Mouse (Mus musculus) Muller cell, postnatal 12 days (primary cell): Measurements from ENCODE around the gene Gm45799.
A peak's percentile ranks its signal among the peaks of the same experiment; 100 is the strongest.

Experiments
- DNase-seq: peaks from one replicate; pipeline ENCODE4 v3.0.0-alpha.2; 2015; ENCODE audit errors: inconsistent ontology term

Gm45799 gene

DNA sequence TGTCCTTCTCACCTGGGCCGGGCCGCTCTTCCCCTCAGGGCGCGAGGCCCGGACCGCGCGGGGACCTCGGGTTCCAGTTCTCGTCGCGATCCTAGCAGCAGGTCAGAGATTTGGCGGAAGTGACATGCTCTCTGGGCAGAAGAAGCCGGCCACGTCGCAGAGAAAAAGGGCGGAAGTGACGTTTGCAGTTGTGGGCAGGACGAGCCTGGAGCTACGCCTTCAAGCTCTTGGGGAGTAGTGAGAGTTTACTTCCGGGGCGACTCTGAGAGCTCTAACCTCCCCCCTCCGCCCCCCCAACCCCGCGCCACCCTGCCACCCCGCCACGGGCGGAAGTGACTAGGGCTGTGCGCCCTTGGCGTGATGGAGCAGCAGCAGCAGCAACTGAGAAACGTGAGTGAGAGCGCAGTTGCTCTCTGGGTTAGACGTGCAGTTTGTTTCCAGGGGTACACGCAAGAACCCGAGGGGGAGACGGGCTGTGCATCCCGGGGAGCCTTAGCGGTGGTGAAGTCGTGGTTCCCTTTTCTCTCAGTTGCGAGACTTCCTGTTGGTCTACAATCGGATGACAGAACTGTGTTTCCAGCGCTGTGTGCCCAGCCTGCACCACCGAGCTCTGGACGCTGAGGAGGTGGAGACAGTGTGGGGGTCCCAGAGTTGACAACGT is at the start of gene Gm45799, which contains the start of gene Arfip2:
Gm45799 (plus strand) TSS at position 320 of the 661 bp plus-strand sequence.
Arfip2 (minus strand) TSS at position 184 of the 661 bp plus-strand sequence.
- DNase-seq, result peak; percentile 95

GRCm38 (mm10) chr7:105602860-105603623 is 37.3 kb upstream of the Gm45799 start:
- DNase-seq, result peak; percentile 18

GRCm38 (mm10) chr7:105608467-105608866 is 31.9 kb upstream of the Gm45799 start:
- no peak for DNase-seq

DNA sequence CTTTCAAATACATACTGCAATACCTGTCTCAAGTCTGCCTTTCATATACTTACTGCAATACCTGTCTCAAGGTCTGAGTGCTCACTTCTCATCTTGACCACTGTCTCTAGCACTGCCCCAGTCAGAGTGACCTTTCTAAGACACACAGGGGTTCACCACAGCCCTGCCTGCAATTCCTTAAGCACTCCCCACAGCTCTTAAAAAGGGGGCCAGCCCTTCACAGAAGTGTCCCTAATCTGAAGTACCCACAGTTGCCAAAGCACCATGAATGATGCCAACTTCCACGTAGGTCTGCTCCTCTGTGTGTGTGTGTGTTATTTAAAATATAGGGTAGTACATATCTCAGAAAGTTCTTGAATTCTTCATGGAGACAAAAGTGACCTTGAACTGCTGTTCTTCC is 28.6 kb upstream of the Gm45799 start:
- DNase-seq, result no peak

DNA sequence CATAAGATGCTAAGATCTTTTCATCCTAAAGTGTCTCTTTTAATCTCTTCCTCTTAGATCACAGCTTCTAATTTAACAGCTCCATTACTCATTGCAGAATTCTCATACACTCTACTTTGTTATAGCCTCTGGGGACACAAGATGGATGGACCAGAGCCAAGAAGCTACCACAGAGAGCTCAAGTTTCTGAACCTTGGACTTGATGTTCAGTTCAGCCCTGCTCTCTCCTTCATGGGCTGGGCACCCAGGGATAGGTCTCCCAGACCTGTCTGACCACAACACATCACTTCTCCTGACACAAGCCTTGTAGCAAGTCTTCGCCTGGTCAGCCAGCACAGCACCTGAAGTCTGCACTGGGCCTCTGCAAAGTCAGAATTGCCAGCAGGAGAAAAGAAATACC is 26.0 kb upstream of the Gm45799 start:
- DNase-seq, result no peak

DNA sequence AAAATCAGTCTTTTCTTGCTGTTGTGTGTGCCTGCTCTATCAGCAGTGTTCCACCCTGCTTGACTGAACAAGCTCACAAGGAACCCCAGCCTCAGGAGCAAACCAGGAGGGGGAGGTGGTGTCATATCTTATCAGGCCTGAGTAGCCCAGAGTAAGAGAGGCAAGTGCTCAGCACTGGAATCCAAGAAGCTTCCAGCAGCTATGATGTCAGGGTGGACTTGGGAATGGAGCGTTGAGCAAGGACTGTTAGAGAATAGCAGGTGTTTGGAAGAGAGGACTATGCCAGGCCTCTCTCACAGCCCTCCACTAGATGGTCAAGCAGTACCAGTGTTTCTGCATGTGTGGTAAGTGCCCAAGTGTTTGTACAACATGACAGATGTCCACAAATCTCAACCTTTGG is 24.6 kb upstream of the Gm45799 start:
- no peak for DNase-seq

GRCm38 (mm10) chr7:105616561-105616960 is 23.8 kb upstream of the Gm45799 start:
- DNase-seq, result no peak

DNA sequence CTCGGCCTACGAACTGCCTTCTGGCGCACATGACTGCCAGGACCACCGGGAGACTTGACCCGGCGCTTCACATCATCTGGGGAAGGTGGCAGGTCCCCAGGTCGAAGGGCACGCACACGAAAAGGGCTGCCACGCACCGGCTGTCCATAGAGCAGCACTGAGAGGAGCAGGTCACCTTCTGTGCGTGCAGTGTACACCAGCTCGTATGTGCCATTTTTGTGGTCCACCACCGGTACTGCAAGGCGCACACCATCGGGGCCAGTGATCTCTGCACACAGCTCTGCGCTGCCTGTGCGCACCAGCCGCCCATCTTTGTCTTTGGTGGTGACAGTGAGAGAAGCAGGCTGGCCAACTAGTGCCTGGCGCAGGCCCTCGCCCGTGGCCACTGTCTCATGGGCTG is 22.5 kb upstream of the Gm45799 start:
- DNase-seq, result no peak

DNA sequence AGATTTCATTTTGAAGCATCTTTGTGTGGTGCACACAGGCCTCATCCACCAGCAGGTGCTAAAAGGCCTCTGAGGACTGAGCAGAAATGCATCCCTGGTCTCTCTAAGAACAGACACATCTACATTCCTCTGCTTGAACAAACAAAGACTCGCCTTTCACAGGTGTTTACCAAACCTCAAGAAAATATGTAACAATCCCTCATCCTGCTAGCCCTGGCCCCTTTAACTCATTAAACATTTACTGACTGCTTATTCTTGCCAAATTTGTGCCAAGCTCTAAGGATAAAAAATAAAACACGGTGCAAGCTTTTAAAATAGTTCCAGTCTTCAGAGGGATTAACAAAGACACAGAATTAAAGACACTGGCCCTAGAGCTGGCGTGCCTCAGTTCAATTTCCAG is 20.7 kb upstream of the Gm45799 start:
- no peak for DNase-seq

GRCm38 (mm10) chr7:105621053-105621452 is 19.3 kb upstream of the Gm45799 start:
- DNase-seq, result peak; percentile 77

DNA sequence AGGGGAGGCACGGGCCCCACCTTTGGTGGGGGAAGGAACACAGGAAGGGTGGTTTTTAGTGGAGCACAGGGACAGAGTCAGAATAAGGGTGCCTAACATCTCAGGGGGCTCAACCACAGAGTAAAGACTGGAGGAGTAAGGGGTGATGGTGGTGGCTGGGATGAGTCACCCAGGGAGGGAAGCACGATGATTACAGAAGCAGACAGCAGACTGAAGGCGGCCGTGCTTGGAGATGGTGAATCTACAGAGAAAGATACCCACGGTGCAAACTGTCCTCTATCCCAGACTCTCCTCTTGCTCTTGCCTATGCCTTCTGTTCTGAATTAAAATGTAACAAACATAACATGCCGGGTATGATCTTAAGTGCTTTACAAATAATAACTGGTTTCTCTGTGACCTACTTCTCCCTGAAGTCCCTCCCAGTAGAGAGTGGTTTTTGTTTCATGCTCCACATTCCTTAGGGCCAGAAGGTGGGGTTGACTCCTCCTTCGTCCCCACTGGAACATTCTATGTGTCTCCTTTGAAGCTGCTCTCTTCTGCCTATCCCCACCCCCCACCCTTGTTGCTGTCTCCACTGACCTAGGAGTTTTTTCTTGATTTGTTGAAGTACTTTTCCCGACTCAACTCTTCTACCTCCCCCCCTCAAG is 18.6 kb upstream of the Gm45799 start:
- DNase-seq, result peak; percentile 83

GRCm38 (mm10) chr7:105625397-105625796 is 15.0 kb upstream of the Gm45799 start:
- DNase-seq, result peak; percentile 22

- peak; percentile 44 for DNase-seq
These were observed 11.7 kb upstream of the Gm45799 start for GRCm38 (mm10) chr7:105628633-105629032.

GRCm38 (mm10) chr7:105632551-105632972 is 7.8 kb upstream of the Gm45799 start:
- DNase-seq, result peak; percentile 40

- DNase-seq, result peak; percentile 97
These were observed 7.1 kb upstream of the Gm45799 start, which contains the start of gene Trim3 for GRCm38 (mm10) chr7:105633127-105633800. Trim3 (minus strand) TSS chr7:105633571.

GRCm38 (mm10) chr7:105633801-105634135 is 6.6 kb upstream of the Gm45799 start:
- DNase-seq, result no peak

DNA sequence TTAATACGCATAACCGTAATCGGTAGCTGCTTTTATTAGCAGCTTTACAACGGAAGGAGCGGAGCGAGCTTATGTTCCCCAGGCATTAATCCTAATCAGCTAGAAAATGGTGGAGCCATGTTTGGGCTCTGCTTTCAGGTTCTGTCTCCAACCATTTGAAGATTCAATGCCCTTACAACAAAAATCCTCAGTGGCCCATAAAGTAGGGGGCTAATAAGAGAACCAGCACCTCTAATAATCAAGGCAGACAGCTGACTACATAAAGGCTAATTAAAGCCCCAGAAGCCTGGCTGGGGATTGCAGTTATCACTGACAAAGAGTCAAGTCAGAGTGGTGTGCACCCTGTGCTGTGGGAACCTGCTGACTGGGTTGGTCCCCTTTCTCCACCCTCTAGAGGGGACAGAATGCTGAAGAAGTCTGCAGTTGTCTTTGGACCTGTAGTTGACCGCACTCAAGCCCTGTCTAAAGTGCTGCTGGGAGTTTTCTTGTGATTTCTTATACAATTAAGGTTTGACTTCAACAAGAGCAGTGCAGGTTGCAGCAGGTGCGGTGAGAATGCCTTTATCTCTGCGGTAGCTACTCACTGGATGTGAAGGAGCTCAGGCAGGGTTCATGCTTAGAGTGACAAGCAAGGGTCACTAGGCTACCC is 6.0 kb upstream of the Gm45799 start:
- no peak for DNase-seq

DNA sequence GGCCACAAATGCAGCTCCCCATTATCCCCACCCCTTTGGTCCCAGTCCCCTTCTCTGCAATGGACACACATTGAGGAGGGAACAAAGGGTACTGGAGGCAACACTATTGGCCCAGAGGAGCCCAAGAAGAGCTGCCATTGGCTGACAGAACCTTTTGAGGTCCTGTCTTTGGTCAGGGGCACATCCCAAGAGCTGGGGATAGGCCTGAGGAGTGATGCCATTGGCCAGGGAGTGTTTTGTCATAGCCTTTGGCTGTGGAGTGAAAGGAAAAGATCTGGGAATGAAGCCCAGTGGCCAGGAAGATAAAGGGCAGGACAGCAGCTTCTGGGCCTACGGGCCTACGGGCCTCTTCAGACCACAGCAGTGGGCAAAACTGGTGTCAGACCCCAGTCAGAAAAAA is 4.6 kb upstream of the Gm45799 start:
- DNase-seq, result no peak

DNA sequence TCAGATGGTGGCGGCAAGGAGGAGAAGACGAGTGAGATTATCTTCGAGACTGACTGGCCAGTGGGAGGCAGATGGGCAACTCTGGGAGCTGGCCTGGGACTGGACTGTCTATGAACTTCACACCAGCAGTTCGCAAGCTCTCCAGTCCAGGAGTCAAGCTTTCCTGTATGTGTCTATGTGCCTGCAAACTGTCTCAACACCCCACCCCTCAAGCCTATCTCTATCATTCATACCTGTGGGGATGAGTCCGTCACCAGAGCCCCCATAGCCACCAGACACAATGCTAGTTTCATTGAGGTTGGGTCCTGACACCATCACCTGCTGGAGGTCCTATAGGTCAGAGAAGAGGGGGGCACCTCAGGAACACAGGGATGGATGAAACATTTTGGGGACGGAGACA is 1.6 kb upstream of the Gm45799 start:
- DNase-seq, result no peak

- DNase-seq, result peak; percentile 19
These were observed 1.0 kb upstream of the Gm45799 start for GRCm38 (mm10) chr7:105639304-105639703.

GRCm38 (mm10) chr7:105639756-105640155 is 596 bp upstream of the Gm45799 start, which contains the start of gene Timm10b:
Timm10b (plus strand) TSS chr7:105640056.
- peak; percentile 34 for DNase-seq

- DNase-seq, result peak; percentile 24
These were observed 523 bp downstream of the Gm45799 start for GRCm38 (mm10) chr7:105640894-105641255.
